51 mouse cellular contexts compared by ENCODE assay signal in the genomic region with DNA sequence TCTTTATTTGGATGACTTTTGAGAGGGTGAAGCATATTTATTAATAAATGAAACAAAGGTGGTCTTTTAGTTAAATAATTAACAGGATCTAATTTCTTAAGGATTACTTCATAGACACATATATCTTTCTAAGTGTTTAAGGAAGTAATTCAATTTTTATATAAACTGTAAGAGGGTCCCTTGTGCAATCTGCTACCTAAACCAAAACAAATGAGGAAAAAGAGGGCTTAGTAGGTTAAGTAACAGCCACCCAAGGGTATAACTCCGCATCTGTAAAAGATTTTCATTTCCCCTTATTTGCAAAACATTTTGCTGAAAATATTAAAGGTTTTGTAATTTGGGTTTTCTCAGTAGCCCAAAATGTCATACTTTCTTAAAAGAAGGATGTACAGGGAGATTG. TPM values are rescaled to one million over a fixed set of nuclear protein-coding genes. Genes with fewer than 3 reads are reported as not detected.
"Had no signal": no experiment of that assay in that cellular context is flagged by ENCODE, and none has a peak within 500 bp of the region (broad histone marks: within the 10 kb centered on the region; RNA-seq: fewer than 3 reads in every experiment).

No protein-coding gene starts in this region.

- H3K9ac ChIP-seq: heart, embryonic 12.5 days; heart, embryonic 13.5 days; heart, embryonic 15.5 days; hindbrain, embryonic 13.5 days; hindbrain, embryonic 14.5 days; hindbrain, embryonic 15.5 days; intestine, embryonic 15.5 days; kidney, embryonic 15.5 days had no signal

- H3K27me3 ChIP-seq: heart, embryonic 12.5 days; heart, embryonic 13.5 days; heart, embryonic 15.5 days; hindbrain, embryonic 13.5 days; hindbrain, embryonic 15.5 days; intestine, embryonic 15.5 days; kidney, embryonic 15.5 days had no signal

- DNase-seq: heart, postnatal 10 days; heart, postnatal 14 days; heart, postnatal 36 days; heart, postnatal 4 days; kidney, adult 11 months; kidney, adult 18-20 months; kidney, adult 2 months; kidney, adult 8-10 months; kidney, adult 9 months; kidney, postnatal 10 days; kidney, postnatal 14 days; kidney, postnatal 25 days; kidney, postnatal 36 days; kidney, postnatal 4 days; layer of hippocampus, adult 9-11 months; layer of hippocampus, postnatal 36 days had no signal

- H3K27ac ChIP-seq: heart, embryonic 10.5 days; heart, embryonic 13.5 days; heart, embryonic 15.5 days; hindbrain, embryonic 10.5 days; hindbrain, embryonic 13.5 days; hindbrain, embryonic 14.5 days; hindbrain, embryonic 15.5 days; hindbrain, postnatal 0 days; intestine, embryonic 15.5 days; kidney, embryonic 15.5 days; kidney, postnatal 0 days; layer of hippocampus, adult 2 months; left cerebral cortex, adult 2 months had no signal

- H3K9me3 ChIP-seq: heart, embryonic 10.5 days; heart, embryonic 12.5 days; heart, embryonic 13.5 days; heart, embryonic 15.5 days; hindbrain, embryonic 10.5 days; hindbrain, embryonic 13.5 days; hindbrain, embryonic 15.5 days; intestine, embryonic 15.5 days; kidney, embryonic 15.5 days had no signal

- H3K4me1 ChIP-seq: heart, embryonic 10.5 days; heart, embryonic 15.5 days; hindbrain, embryonic 10.5 days; hindbrain, embryonic 15.5 days; intestine, embryonic 15.5 days; kidney, embryonic 15.5 days had no signal

- H3K4me2 ChIP-seq: heart, embryonic 11.5 days; heart, embryonic 12.5 days; heart, embryonic 13.5 days; heart, embryonic 15.5 days; hindbrain, embryonic 13.5 days; hindbrain, embryonic 14.5 days; hindbrain, embryonic 15.5 days; intestine, embryonic 15.5 days; kidney, embryonic 15.5 days had no signal

- ATAC-seq: hindbrain, embryonic 16.5 days; hindbrain, postnatal 0 days; inflammation-experienced regulatory T-cells, adult 6 months; intestine, embryonic 15.5 days; intestine, embryonic 16.5 days; intestine, postnatal 0 days had no signal

- H3K4me3 ChIP-seq: heart, embryonic 10.5 days; heart, embryonic 12.5 days; heart, embryonic 13.5 days; heart, embryonic 15.5 days; hindbrain, embryonic 10.5 days; hindbrain, embryonic 13.5 days; hindbrain, embryonic 15.5 days; intestine, embryonic 15.5 days; kidney, embryonic 15.5 days; layer of hippocampus, adult 2 months; left cerebral cortex, adult 2 months had no signal

- H3K36me3 ChIP-seq: heart, embryonic 10.5 days; heart, embryonic 12.5 days; heart, embryonic 13.5 days; heart, embryonic 15.5 days; hindbrain, embryonic 10.5 days; hindbrain, embryonic 13.5 days; hindbrain, embryonic 15.5 days; intestine, embryonic 15.5 days; kidney, embryonic 15.5 days had no signal

RNA-seq across cellular contexts. Expression of a gene that starts 7.3 kb away (rescaled TPM):
- total RNA-seq: heart, postnatal 10 days; heart, postnatal 14 days; heart, postnatal 25 days; heart, postnatal 36 days; heart, postnatal 4 days; hematopoietic stem cell, adult 5-6 weeks; hindbrain, postnatal 0 days; layer of hippocampus, adult 18-20 months; layer of hippocampus, adult 2 months; layer of hippocampus, adult 8-10 months; layer of hippocampus, postnatal 10 days; layer of hippocampus, postnatal 14 days; layer of hippocampus, postnatal 25 days; layer of hippocampus, postnatal 36 days; left cerebral cortex, adult 18-20 months; left cerebral cortex, adult 2 months had no signal
- polyA plus RNA-seq: heart, embryonic 10.5 days; heart, embryonic 11.5 days; heart, embryonic 12.5 days; heart, embryonic 13.5 days; heart, embryonic 14.5 days; heart, embryonic 15.5 days; heart, embryonic 16.5 days; heart, postnatal 0 days; hindbrain, embryonic 10.5 days; hindbrain, embryonic 11.5 days; hindbrain, embryonic 13.5 days; hindbrain, embryonic 14.5 days; hindbrain, embryonic 15.5 days; hindbrain, embryonic 16.5 days; hindbrain, postnatal 0 days; inflammation-experienced regulatory T-cells, adult 6 months; intestine, embryonic 14.5 days; intestine, embryonic 15.5 days; intestine, embryonic 16.5 days; intestine, postnatal 0 days; kidney, adult 2 months; kidney, embryonic 14.5 days; kidney, embryonic 15.5 days; kidney, embryonic 16.5 days; kidney, postnatal 0 days; large intestine, adult 2 months had no signal

RNA-seq across cellular contexts. Expression of a gene that starts 11.8 kb away (rescaled TPM):
- total RNA-seq: heart, postnatal 10 days; heart, postnatal 14 days; heart, postnatal 25 days; heart, postnatal 36 days; heart, postnatal 4 days; hematopoietic stem cell, adult 5-6 weeks; hindbrain, postnatal 0 days; layer of hippocampus, adult 18-20 months; layer of hippocampus, adult 2 months; layer of hippocampus, adult 8-10 months; layer of hippocampus, postnatal 10 days; layer of hippocampus, postnatal 14 days; layer of hippocampus, postnatal 25 days; layer of hippocampus, postnatal 36 days; left cerebral cortex, adult 18-20 months; left cerebral cortex, adult 2 months had no signal
- polyA plus RNA-seq: heart, embryonic 13.5 days; heart, embryonic 14.5 days; heart, embryonic 15.5 days; heart, embryonic 16.5 days; heart, postnatal 0 days; hindbrain, embryonic 10.5 days; hindbrain, embryonic 11.5 days; hindbrain, embryonic 13.5 days; hindbrain, embryonic 14.5 days; hindbrain, embryonic 15.5 days; hindbrain, embryonic 16.5 days; inflammation-experienced regulatory T-cells, adult 6 months; intestine, postnatal 0 days had no signal

RNA-seq across cellular contexts. Expression of a gene that starts 48.9 kb away (rescaled TPM):
- total RNA-seq: heart, postnatal 14 days; heart, postnatal 36 days; heart, postnatal 4 days; hematopoietic stem cell, adult 5-6 weeks had no signal
- polyA plus RNA-seq: heart, embryonic 12.5 days; heart, embryonic 14.5 days; heart, postnatal 0 days; inflammation-experienced regulatory T-cells, adult 6 months; intestine, embryonic 14.5 days had no signal
